Mouse (Mus musculus) E14TG2a.4 (cell line): ENCODE results near the gene Donson.

ENCODE experiments used
- H3K27me3 ChIP-seq: 2 replicates; pipeline ENCODE4 v1.6.1; 2014; ENCODE audit warnings: low read length, control low read depth; ENCODE audit not compliant: insufficient read depth
- H3K36me3 ChIP-seq: 2 replicates; pipeline ENCODE4 v1.6.1; 2014; ENCODE audit warnings: low read length, control low read depth; ENCODE audit not compliant: insufficient read depth
- H3K4me1 ChIP-seq: replicated peaks from 2 replicates; pipeline ENCODE4 v1.6.1; 2014; ENCODE audit warnings: low read depth, low read length, control low read depth
- H3K4me3 ChIP-seq: replicated peaks from 2 replicates; pipeline ENCODE4 v1.5.1; 2014; ENCODE audit warnings: mild to moderate bottlenecking, low read length
- H3K9me3 ChIP-seq: 2 replicates; pipeline ENCODE4 v1.6.1; 2014; ENCODE audit warnings: low read length, control low read depth
- CTCF ChIP-seq: conservative IDR thresholded peaks from 2 replicates; pipeline ENCODE4 v1.5.1; 2014; ENCODE audit warnings: low read length
- NANOG ChIP-seq: IDR thresholded peaks from 2 replicates; pipeline ENCODE4 v1.6.1; 2014; ENCODE audit warnings: borderline replicate concordance, low read length, mixed read lengths
- POU5F1 ChIP-seq: IDR thresholded peaks from 2 replicates; pipeline ENCODE4 v1.6.1; 2014; ENCODE audit warnings: low read length, borderline replicate concordance

Gene Donson

DNA sequence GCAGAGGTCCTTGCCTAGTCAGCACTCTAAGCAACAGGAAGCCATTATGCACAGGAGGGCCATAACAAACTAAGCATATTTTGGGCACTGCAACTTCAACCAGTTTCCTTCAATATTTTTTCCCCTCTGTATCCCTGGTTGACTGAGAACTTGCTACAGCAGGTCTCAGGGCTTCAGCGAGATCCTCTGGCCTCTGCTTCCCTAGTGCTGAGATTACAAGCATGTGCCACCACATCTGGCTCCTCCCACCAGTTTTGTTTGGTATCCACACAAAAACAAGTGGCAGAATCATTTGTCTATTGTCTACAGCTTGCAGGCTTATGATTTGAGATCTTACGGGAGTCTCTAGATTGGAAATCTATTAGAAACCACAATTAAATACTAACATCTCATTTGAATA lies 43.7 kb downstream of the Donson start:
- Histone ChIP-seq H3K9me3 (no peaks in the 10 kb centered on the region), H3K36me3 (peaks cover 53% of the 10 kb centered on the region), H3K4me3 (peak overlapping the region; percentile 66), H3K27me3 (no peaks in the 10 kb centered on the region), H3K4me1 (peaks cover 41% of the 10 kb centered on the region)
- TF ChIP-seq NANOG (no peak), POU5F1 (no peak), CTCF (no peak)

DNA sequence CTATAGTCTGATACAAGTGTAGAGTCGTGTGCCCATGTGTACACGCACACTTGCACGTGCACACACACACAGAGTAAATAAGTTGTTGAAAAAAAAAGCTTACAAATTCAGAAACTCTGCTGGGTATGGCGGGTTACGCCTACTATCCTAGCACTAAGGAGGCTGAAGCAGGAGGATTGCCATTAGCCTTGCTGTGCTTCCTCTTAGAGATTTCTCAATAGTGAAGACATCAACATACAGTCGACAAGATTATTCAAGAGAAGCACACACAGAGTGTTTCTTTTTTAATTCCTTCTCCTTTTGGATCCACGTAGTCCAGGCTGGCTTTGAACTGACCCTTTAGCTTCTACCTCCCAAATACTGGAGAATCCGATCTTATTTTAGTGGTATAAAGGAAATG lies 48.4 kb downstream of the Donson start:
- Histone ChIP-seq H3K36me3 (peaks cover 99% of the 10 kb centered on the region), H3K4me3 (no peak overlapping the region), H3K9me3 (no peaks in the 10 kb centered on the region), H3K27me3 (no peaks in the 10 kb centered on the region), H3K4me1 (peaks cover 51% of the 10 kb centered on the region)
- TF ChIP-seq POU5F1 (no peak), CTCF (no peak), NANOG (no peak)

DNA sequence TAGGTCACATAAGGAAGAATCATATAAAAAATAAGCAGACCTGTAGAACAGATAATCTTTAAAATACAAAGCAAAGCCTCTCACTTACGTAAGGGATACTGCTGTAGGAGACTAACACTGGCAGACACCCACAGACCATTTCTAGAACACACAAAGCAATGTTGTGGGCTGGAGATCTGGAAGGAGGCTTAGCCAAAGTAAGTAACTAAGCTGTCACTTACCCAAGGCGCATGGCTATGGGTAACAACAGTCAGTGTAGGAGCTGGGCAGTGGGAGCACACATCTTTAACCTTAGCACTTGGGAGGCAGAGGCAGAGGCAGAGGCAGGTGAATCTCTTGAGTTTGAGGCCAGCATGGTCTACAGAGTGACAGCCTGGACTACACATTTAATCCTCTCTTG lies 48.9 kb downstream of the Donson start:
- TF ChIP-seq CTCF (no peak), POU5F1 (no peak), NANOG (no peak)
- Histone ChIP-seq H3K4me1 (peaks cover 49% of the 10 kb centered on the region), H3K36me3 (peaks cover 100% of the 10 kb centered on the region), H3K9me3 (no peaks in the 10 kb centered on the region), H3K27me3 (no peaks in the 10 kb centered on the region), H3K4me3 (no peak overlapping the region)

DNA sequence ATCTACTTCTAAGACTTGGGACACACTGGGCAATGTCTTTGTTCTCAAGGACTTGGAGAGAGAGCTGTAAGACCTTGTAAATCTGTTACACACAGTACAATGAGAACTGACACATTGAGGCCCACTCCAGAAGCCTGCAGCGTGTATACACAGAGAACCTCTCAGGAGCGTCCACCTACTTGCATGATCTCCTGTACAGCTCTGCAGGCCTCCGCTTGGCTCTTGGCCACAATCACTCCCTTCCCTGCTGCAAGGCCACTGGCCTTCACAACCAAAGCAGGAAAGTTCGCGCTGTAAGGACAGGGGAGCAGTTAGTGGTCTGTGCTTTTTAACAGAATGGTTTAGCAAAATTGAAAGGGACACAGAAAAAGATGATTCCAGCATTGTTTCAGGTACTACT lies 49.4 kb downstream of the Donson start:
- Histone ChIP-seq H3K4me3 (no peak overlapping the region), H3K36me3 (peaks cover 100% of the 10 kb centered on the region), H3K27me3 (no peaks in the 10 kb centered on the region), H3K9me3 (no peaks in the 10 kb centered on the region), H3K4me1 (peaks cover 45% of the 10 kb centered on the region)
- TF ChIP-seq CTCF (no peak), NANOG (no peak), POU5F1 (no peak)

DNA sequence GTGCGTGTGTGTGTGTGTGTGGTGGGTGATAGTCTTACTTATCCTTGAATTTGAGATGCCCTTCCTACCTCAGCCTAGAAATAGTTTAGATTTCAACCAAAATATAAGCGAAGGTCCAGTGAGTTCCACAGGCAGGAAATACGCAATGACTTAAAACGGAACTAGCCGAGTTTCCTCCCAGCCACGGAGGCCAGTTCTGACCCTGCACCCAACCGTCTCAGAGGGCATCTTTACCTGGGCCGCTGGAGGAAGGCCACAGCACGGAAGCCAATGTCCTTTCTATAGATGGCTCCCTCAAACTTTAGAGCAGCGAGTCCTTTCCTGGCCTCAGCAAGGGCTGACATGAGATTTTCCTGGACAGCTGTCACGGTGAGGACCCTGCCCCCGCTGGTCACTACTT lies 54.9 kb downstream of the Donson start:
- H3K4me3 ChIP-seq = no peak overlapping the region
- H3K9me3 ChIP-seq = no peaks in the 10 kb centered on the region
- peaks cover 45% of the 10 kb centered on the region for H3K4me1 ChIP-seq
- no peaks in the 10 kb centered on the region for H3K27me3 ChIP-seq
- TF ChIP-seq CTCF (no peak), NANOG (no peak), POU5F1 (no peak)
- H3K36me3 ChIP-seq = peaks cover 100% of the 10 kb centered on the region

- H3K9me3 ChIP-seq = no peaks in the 10 kb centered on the region
- no peaks in the 10 kb centered on the region for H3K27me3 ChIP-seq
- H3K36me3 ChIP-seq = peaks cover 100% of the 10 kb centered on the region
- no peak for TF ChIP-seq POU5F1
- TF ChIP-seq CTCF = no peak
- no peak for TF ChIP-seq NANOG
- no peak overlapping the region for H3K4me3 ChIP-seq
- H3K4me1 ChIP-seq = peaks cover 45% of the 10 kb centered on the region
Measured at GRCm38 (mm10) chr16:91632940-91633339, 55.6 kb downstream of the Donson start.

DNA sequence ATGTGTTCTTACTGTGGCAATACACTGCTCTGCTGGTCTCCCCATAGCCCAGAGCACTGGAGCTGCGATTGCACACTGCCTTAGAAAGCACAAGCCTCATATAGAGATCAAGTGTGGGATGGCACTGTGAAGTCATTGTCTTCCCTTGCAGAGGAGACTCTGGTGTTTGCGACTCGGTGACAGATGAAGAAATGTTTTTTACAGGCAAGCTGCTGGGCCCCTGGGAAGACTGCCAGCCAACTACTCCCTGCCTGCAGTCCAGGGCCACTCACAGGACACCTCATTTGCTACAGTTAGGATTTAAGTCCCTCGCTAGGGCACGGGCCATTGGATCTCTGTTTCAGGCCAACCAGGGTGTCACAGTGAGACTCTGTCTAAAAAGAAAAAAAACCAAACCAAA lies 56.1 kb downstream of the Donson start:
- Histone ChIP-seq H3K9me3 (no peaks in the 10 kb centered on the region), H3K36me3 (peaks cover 100% of the 10 kb centered on the region), H3K4me3 (no peak overlapping the region), H3K27me3 (no peaks in the 10 kb centered on the region), H3K4me1 (peaks cover 43% of the 10 kb centered on the region)
- TF ChIP-seq NANOG (no peak), POU5F1 (no peak), CTCF (no peak)

DNA sequence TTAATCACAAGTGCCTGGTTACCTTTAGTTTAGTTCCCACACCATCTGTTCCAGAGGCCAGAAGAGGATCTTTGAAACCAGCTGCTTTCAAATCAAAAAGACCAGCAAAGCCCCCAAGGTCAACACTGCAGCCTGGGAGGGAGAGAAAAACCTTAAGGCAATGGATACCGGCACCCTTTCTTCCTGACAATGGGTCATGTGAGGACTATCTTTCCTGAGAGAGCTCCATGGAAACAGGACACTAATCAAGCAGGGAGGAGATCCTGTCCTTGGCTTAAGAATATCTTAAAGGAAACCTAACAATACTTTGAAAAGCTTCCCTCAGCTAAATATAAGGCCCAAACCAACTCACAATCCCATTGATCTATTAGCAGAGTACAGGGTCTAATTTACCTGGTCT lies 58.0 kb downstream of the Donson start:
- TF ChIP-seq POU5F1 (no peak), CTCF (no peak), NANOG (no peak)

DNA sequence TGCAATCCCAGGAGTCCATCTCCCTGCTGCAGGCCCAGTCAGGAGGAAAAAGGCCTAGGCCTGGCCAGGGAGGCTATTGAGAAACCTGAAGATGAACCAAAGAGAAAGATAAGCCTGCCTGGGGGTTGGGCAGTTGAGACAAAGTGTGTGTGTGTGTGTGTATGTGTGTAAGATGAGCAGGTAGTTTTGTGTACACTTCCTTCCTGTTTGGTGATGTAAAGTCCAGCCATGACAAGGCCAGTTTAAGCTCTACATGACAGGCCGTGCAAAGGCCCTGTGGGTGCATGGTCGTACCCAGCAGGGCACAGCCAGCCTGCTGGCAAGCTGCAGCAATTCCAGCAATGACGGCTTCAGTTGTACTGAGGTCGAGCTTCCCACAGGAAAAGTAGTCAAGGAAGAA lies 58.8 kb downstream of the Donson start:
- TF ChIP-seq NANOG = no peak
- TF ChIP-seq CTCF = no peak
- TF ChIP-seq POU5F1 = no peak
- peaks cover 100% of the 10 kb centered on the region for H3K36me3 ChIP-seq
- no peaks in the 10 kb centered on the region for H3K9me3 ChIP-seq
- H3K4me3 ChIP-seq = no peak overlapping the region
- peaks cover 33% of the 10 kb centered on the region for H3K4me1 ChIP-seq
- H3K27me3 ChIP-seq = no peaks in the 10 kb centered on the region

More for the DNA sequence above, 58.0 kb downstream of the Donson start:
- Histone ChIP-seq H3K27me3 (no peaks in the 10 kb centered on the region), H3K4me3 (no peak overlapping the region), H3K36me3 (peaks cover 100% of the 10 kb centered on the region), H3K4me1 (peaks cover 31% of the 10 kb centered on the region), H3K9me3 (no peaks in the 10 kb centered on the region)
